Mouse (Mus musculus) testis, adult 2 months (tissue): ENCODE measurements at regions not wholly inside any gene's neighbourhood (a gene's known extent, or its start where the extent isn't known, plus 50 kb on each side); places are given as distances from the start of the nearest gene placed in this dataset.

Experiments
- CTCF ChIP-seq: fragments of 200-500 bp; IDR thresholded peaks from 2 replicates; pipeline ENCODE4 v1.5.1; 2012; ENCODE audit warnings: low read depth, mild to moderate bottlenecking, inconsistent platforms, low read length, moderate library complexity; ENCODE audit not compliant: control insufficient read depth, insufficient read depth, insufficient replicate concordance
- POLR2A ChIP-seq: fragments of 200-500 bp; IDR thresholded peaks from 2 replicates; pipeline ENCODE4 v1.6.1; 2012; ENCODE audit warnings: low read depth, mild to moderate bottlenecking, inconsistent platforms, low read length, moderate library complexity; ENCODE audit not compliant: control insufficient read depth

GRCm38 (mm10) chr13:72301114-72301513 is 327.5 kb upstream of the Irx2 start:
- TF ChIP-seq POLR2A: no peak
- no peak for TF ChIP-seq CTCF
